Mouse (Mus musculus): ENCODE measurements at regions not wholly inside any gene's neighbourhood (a gene's known extent, or its start where the extent isn't known, plus 50 kb on each side); places are given as distances from the start of the nearest gene placed in this dataset.

GRCm38 (mm10) chr17:64199241-64199933 is 132.3 kb downstream of the Pja2 start:
- ATAC-seq, result peak; percentile 91
- H3K4me3 ChIP-seq (replicated peaks), result no peak overlapping the region
- no peak overlapping the region for H3K27ac ChIP-seq
- H3K36me3 ChIP-seq, result no peaks in the 10 kb centered on the region
- no peaks in the 10 kb centered on the region for H3K4me1 ChIP-seq (replicated peaks)
- 75% methylated on average over 10 of the region's 10 CpGs for WGBS
- no peak overlapping the region for H3K4me2 ChIP-seq (replicated peaks)
- no peaks in the 10 kb centered on the region for H3K9me3 ChIP-seq
- no peak overlapping the region for H3K9ac ChIP-seq
- no peaks in the 10 kb centered on the region for H3K27me3 ChIP-seq (replicated peaks)

GRCm38 (mm10) chr17:64196437-64196836 is 135.3 kb downstream of the Pja2 start:
- no peak overlapping the region for H3K9ac ChIP-seq
- no peaks in the 10 kb centered on the region for H3K36me3 ChIP-seq
- H3K4me2 ChIP-seq (replicated peaks), result no peak overlapping the region
- 91% methylated on average over 10 of the region's 10 CpGs for WGBS
- no peaks in the 10 kb centered on the region for H3K9me3 ChIP-seq
- ATAC-seq, result no peak
- H3K4me1 ChIP-seq (replicated peaks), result no peaks in the 10 kb centered on the region
- H3K4me3 ChIP-seq (replicated peaks), result no peak overlapping the region
- no peaks in the 10 kb centered on the region for H3K27me3 ChIP-seq (replicated peaks)
- H3K27ac ChIP-seq, result no peak overlapping the region

GRCm38 (mm10) chr17:64193055-64193454 is 138.7 kb downstream of the Pja2 start:
- Histone ChIP-seq H3K9ac (no peak overlapping the region), H3K27me3 (replicated peaks) (no peaks in the 10 kb centered on the region), H3K27ac (no peak overlapping the region), H3K9me3 (no peaks in the 10 kb centered on the region), H3K36me3 (no peaks in the 10 kb centered on the region), H3K4me3 (replicated peaks) (no peak overlapping the region), H3K4me2 (replicated peaks) (no peak overlapping the region), H3K4me1 (replicated peaks) (no peaks in the 10 kb centered on the region)
- no peak for ATAC-seq
- 84% methylated on average over 6 of the region's 6 CpGs for WGBS

Measured in intestine, embryonic 15.5 days (tissue).